Mouse (Mus musculus): Measurements from ENCODE around the gene Oxct2b.
"Not testable (repeated sequence)": the region's sequence is repeated elsewhere in the genome, so short reads cannot be mapped to it uniquely, and the experiment has no call there.

GRCm38 (mm10) chr4:123161251-123161650 lies 45.2 kb downstream of the Oxct2b start:
- TF ChIP-seq CTCF (IDR thresholded peaks at IDR 0.05; ENCODE audit: low read depth); EP300 (optimal IDR thresholded peaks at IDR 0.05): not testable (repeated sequence)

All from stomach, postnatal 0 days (tissue).